Mouse (Mus musculus) liver, postnatal 0 days (tissue): Measurements from ENCODE around the gene Tvp23a.

ENCODE experiments used
- CTCF ChIP-seq: sonication (generic); IDR thresholded peaks from 2 replicates; pipeline ENCODE4 v1.5.1; 2016; ENCODE audit warnings: antibody characterized with exemption, low read depth
- EP300 ChIP-seq: IDR thresholded peaks from 2 replicates; pipeline ENCODE4 v1.6.1; 2016; ENCODE audit warnings: antibody characterized with exemption, low read depth, mild to moderate bottlenecking

- no peak for TF ChIP-seq CTCF
- no peak for TF ChIP-seq EP300
Observed at GRCm38 (mm10) chr16:10431911-10432310, 15.3 kb downstream of the Tvp23a start.
